Mouse (Mus musculus) NIH3T3 (cell line): ENCODE measurements around the gene Myo18a.

Experiments used
- DNase-seq: peaks from one replicate; pipeline ENCODE4 v3.0.0-alpha.2; 2012; ENCODE audit warnings: low read depth

Gene Myo18a

GRCm38 (mm10) chr11:77837856-77838255, 74.8 kb downstream of the Myo18a start:
- no peak for DNase-seq

- DNase-seq = no peak
Measured at GRCm38 (mm10) chr11:77840523-77841245, 77.6 kb downstream of the Myo18a start.

DNA sequence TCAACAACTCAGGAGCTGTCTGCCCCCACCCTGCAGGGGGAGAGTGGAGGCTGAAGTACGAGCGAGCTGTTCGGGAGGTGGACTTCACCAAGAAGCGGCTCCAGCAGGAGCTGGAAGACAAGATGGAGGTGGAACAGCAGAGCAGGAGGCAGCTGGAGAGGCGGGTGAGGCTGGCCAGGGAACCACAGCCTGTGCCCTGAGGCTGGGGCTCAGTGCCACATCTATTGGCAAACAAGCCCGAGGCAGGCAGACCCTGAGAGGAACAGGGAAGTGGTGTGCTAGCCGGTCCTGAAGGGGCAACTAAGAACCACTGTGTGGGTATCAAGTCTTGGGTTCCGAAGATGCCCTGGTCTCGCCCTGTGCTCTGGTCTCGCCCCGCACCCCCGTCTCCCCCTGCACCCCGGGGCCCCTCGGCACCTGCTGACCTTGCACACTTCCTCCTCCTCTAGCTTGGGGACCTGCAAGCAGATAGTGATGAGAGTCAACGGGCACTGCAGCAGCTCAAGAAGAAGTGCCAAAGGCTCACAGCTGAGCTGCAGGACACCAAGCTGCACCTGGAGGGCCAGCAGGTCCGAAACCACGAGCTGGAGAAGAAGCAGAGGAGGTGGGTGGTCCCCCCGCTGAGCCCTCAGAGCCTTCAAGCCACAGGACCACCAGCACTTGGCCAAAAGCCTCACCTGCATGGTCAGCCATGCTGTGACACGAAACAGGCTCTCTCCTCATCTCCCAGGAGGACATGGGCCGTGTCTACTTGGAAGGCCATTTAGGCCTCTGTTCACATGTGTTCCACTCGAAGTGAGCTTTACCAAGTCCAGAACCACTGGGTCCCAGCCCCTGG, 80.2 kb downstream of the Myo18a start:
- no peak for DNase-seq

DNA sequence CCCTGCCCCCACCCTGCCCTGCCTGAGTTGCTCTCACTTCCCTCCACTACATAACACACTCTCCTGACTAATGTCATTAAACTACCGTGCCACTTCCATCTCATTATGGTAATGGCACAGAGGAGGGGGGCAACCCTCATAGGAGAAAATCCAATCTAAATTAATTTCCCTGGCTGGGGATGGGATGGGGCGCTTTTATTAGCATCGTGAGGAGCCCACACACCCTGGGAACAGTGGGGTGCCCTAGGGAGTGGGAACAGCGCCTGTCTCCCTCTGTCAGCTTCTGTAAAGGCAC, 80.8 kb downstream of the Myo18a start:
- no peak for DNase-seq

- no peak for DNase-seq
Measured at GRCm38 (mm10) chr11:77847599-77848128, 84.6 kb downstream of the Myo18a start.

DNA sequence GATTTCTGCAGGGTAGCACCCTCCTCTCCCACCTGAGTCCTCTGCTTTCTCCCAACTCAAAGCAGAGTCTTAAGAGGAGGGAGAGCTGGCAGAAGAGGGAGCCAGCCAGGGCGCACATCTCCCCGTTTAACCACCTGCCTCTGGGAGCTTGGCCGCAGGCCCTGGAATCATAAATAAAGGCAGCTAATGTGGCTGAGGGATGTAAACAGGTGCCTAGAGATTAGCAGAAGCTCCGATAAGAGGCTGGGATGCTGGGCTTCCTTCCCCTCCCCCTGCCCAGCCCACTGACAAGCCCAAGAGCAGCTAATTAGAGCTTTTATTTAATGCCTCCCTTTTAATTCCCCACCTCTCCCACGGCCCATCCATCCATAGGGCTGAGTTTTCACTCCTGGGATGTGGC, 85.1 kb downstream of the Myo18a start:
- no peak for DNase-seq

DNA sequence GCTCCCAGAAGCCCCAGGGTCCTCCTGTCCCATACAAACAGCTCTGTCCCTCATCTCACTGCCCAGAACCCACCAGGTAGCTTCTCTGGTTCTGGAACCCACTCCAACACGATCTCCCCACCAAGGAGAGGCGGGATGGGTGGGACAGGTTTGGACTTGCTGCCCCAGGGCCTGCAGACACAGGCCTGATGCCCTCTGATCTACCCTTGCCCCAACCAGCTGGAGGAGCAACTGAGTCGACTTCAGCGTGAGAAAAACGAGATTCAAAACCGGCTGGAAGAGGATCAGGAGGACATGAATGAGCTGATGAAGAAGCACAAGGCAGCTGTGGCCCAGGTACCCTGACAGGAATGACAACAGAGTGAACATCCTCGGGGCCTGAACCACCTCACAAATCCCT, 86.1 kb downstream of the Myo18a start:
- DNase-seq = no peak

DNA sequence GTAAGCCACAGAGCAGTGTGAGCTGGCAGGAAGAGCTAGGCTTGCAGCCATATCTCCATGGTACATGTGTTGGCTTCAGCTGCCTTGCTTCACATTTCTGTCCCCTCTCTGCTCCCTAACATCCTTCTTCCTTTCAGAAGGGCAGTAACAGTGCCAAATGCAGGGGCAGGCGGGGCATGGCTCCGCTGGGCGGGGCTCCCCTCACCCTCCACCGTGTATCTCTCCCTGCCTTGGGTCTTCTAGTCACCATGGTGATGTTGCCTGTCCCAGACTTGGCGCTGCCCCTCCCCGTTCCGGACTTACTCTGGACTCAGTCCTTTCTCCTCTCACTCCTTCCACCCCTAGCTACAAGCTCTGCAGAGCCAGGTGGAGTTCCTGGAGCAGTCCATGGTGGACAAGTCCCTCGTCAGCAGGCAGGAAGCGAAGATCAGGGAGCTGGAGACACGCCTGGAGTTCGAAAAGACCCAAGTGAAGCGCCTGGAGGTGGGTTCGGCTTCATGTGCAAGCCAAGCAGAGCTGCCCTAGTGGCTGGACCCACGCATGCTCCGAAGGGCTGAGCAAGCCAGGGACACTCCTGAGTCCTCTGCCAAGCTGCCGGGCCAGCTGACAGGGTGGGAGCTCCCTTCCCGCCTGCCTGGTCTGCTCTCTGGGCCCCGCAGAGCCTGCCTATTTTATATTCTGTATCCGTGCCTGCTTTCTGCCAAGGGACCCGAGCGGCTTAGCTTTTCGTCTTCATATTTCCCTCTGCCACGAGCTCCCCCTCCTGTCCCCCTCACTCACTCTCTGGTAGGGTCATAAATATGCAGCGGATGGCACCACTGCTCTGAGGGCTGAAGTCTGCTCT, 87.6 kb downstream of the Myo18a start:
- no peak for DNase-seq

- DNase-seq = no peak
Measured at GRCm38 (mm10) chr11:77851483-77852010, 88.5 kb downstream of the Myo18a start.

GRCm38 (mm10) chr11:77852195-77852594, 89.1 kb downstream of the Myo18a start:
- no peak for DNase-seq

DNA sequence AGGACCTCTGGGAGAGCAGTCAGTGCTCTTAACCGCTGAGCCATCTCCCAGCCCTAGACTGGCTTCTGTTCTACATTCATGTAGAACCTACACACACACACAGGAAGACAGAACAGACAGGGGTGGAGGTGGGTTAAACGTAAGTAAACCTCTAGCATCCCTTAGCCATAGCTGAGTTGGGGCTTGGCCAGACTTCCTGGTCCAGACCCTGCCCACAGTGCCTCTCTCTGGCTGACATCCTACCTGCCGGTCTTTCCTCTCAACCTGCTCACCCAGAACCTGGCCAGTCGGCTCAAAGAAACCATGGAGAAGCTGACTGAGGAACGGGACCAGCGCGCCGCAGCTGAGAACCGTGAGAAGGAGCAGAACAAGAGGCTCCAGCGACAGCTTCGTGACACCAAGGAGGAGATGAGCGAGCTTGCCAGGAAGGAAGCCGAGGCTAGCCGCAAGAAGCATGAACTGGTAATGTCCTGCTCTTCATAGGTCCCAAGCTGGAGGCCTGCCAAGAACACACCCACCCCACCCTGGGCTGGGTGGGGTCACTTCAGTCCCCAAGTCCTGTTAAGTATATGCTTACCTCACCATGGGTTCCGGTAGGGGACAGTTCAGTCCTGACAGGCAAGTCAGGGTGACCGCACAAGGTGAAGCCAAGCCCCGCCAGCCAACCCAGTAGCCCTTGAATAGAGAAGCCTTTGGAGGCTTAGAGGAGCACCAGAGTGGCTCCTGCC, 90.1 kb downstream of the Myo18a start:
- no peak for DNase-seq

- no peak for DNase-seq
Measured at GRCm38 (mm10) chr11:77854641-77855040, 91.6 kb downstream of the Myo18a start.

DNA sequence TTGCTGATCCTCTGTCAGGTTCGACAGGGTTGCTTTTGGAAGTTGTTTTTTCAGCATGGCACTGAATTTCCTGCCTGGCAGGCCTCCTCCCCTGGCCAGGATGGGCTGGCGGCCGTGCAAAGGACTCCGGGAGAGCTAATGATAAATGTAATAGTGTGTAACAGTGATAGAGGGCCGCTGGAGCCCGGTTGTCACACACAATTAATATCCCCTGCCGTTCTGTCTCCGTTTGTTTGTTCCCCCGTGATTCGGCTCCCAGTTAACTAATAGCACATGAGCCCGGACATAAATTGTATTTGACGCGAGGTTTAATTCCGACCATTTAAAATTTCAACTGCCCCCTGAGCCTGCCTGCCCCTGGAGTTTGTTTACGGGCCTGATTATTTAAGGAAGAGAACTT, 92.3 kb downstream of the Myo18a start:
- DNase-seq = no peak

DNA sequence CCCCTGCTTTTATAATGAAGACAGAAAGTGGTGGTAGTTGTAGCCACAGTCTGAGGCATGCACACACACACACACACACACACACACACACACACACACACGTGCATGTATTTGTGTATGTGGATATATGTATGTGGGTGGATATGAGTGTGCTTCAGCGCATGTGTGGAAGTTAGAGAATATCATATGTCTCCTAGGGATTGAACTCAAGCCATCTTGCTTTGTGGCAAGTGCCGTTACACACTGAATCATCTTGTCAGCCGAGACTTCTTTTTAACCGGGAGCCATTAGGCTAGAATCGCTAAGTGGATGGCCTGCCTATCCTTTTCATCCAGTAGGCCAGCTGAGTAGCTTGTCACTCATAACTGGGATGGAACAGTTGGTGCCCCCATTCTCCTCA, 94.0 kb downstream of the Myo18a start:
- no peak for DNase-seq

- no peak for DNase-seq
Measured at GRCm38 (mm10) chr11:77858589-77858988, 95.5 kb downstream of the Myo18a start.

- DNase-seq = no peak
Measured at GRCm38 (mm10) chr11:77860947-77861346, 97.9 kb downstream of the Myo18a start.

- DNase-seq = no peak
Measured at GRCm38 (mm10) chr11:77862887-77863286, 99.8 kb downstream of the Myo18a start.

- no peak for DNase-seq
Measured at GRCm38 (mm10) chr11:77864771-77865170, 101.7 kb downstream of the Myo18a start.

DNA sequence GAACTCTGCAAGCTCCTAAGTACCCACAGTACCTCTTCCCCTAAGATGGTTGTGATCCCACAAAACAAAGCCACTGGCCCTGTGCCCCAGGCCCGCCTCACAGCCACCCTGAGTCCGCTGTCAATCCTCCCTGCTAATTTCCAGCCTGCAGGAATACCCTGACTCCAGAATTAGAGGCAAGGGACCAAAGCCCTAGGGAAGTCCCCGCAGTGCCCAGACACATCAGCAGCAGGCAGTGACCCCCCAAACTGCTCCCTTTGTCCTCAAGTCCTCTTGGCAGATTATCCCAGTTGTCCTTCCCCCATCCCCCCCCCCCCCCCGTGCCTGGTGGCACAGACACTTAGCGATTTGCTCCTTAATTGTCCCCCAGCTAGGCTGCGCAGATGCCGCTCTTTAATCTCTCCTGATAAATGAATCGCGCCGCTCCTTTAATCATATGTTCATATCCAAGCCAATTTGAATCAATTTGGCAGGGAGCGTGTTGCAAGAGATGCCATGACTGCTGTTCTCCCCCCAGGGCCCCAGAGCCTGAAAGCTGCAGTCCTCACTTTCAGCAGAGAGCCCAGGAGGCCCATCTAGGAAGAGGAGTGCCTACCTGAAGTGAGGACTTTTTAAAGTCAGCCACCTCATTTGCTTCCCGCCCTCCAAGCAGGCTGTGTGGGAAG, 104.5 kb downstream of the Myo18a start:
- no peak for DNase-seq

- no peak for DNase-seq
Measured at GRCm38 (mm10) chr11:77871436-77871835, 108.4 kb downstream of the Myo18a start.

- DNase-seq = no peak
Measured at GRCm38 (mm10) chr11:77872236-77872635, 109.2 kb downstream of the Myo18a start.
